Mouse (Mus musculus) spleen, adult 2 months (tissue): ENCODE data around the gene Taf15. TPM values are rescaled to one million over a fixed set of nuclear protein-coding genes. Genes with fewer than 3 reads are reported as not detected.

ENCODE experiments used
- DNase-seq, 2 experiments: peaks; one replicate each; pipeline versions ENCODE4 v3.0.0 to v3.0.0-alpha.2; 2012 to 2021; ENCODE audit warnings: low spot score in 2 of 2, low read depth in 1 of 2
- H3K27ac ChIP-seq: fragments of 200-500 bp; 2 replicates; pipeline ENCODE4 v1.5.1; 2012; ENCODE audit warnings: low read length, inconsistent platforms; ENCODE audit not compliant: insufficient read depth
- H3K27me3 ChIP-seq: fragments of 200-500 bp; 2 replicates; pipeline ENCODE4 v1.6.1; 2012; ENCODE audit warnings: mild to moderate bottlenecking, moderate library complexity, low read length, inconsistent platforms; ENCODE audit not compliant: control insufficient read depth, insufficient read depth
- H3K36me3 ChIP-seq: fragments of 200-500 bp; 2 replicates; pipeline ENCODE4 v1.6.1; 2012; ENCODE audit warnings: mild to moderate bottlenecking, low read length, inconsistent platforms; ENCODE audit not compliant: control insufficient read depth, insufficient read depth
- H3K4me1 ChIP-seq: fragments of 200-500 bp; 2 replicates; pipeline ENCODE4 v1.6.1; 2011; ENCODE audit warnings: inconsistent platforms; ENCODE audit not compliant: control insufficient read depth, insufficient read depth, insufficient read length
- H3K4me3 ChIP-seq: fragments of 200-500 bp; 2 replicates; pipeline ENCODE4 v1.5.1; 2011; ENCODE audit warnings: mild to moderate bottlenecking, inconsistent platforms; ENCODE audit not compliant: insufficient read depth, insufficient read length; ENCODE audit errors: extremely low read depth
- CTCF ChIP-seq: fragments of 200-500 bp; IDR thresholded peaks from 2 replicates; pipeline ENCODE4 v1.5.1; 2011; ENCODE audit warnings: mild to moderate bottlenecking, inconsistent platforms; ENCODE audit not compliant: insufficient read depth, insufficient read length, insufficient replicate concordance; ENCODE audit errors: extremely low read depth
- POLR2A ChIP-seq: fragments of 200-500 bp; IDR thresholded peaks from 2 replicates; pipeline ENCODE4 v1.6.1; 2011; ENCODE audit warnings: low read depth, low read length, inconsistent platforms
- WGBS: fragments of 180-500 bp; shearing (Covaris S2); methylation state at CpG from one replicate; pipeline ENCODE4 v1.1.7; 2018; 5-methylcytosine and 5-hydroxymethylcytosine counted together
- polyA plus RNA-seq: library from polyadenylated mRNA; depleted of rRNA; stranded (reverse); fragments of >200 nt; gene quantifications from 2 replicates; pipeline ENCODE4 v1.2.3, GENCODE M21; 2012; rRNA removed

The Taf15 gene
- 8.9 and 11.0 TPM in 2 replicates for polyA plus RNA-seq

DNA sequence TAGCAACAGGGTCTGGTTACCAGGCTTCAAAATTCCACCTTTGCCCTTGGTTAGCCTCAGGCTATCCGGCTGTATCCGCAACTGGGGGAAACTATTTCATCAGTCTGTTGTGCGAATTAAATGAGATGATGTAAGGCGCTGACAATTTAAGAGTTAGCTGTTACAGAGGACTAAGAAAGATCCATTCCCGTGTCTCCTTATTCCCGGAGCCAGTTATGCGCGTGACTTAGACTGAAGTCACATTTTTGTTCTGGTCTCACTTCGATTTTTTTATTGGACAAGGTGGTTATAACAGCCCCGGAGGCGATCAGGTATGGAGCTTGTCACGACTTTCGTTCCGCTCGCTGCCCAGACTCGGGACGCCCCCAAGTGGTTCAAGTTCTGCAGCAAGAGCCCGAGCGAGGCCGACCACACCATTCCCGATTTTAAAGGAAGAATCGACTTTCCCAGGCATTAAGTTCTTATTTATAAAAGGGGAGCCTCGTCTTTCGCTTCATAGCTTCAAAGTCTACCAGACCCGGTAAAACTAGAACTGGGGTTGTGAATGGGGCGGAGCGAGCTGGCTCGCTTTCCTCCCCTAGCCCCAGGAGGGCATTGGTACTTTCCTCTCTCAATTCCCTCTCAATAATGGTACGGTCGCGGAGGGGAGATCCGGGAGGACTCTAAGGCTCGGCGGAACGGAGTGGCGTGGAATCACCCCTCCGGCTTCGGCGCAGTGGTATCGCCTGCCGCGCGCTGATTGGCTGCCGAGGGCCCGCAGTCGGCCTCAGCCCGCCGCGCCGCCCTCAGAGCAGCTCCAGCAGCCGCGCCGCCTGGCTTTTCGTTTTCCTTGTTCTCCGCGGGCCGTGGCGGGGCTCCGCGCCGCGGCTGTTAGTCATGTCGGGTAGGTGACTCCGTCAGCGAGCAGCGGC, at the start of gene Taf15:
Gene Taf15, plus strand, starts transcription at position 763 of the 911 bp plus-strand sequence.
- Histone ChIP-seq H3K27ac (peak within 1 kb of the TSS; percentile 97), H3K4me3 (peak within 1 kb of the TSS; percentile 98), H3K27me3 (no peaks in the 10 kb centered on the region), H3K4me1 (peaks cover 5% of the 10 kb centered on the region; the same call in 1 of the 2 replicates), H3K36me3 (no peaks in the 10 kb centered on the region)
- WGBS: 2% methylated on average over 66 of the region's 66 CpGs
- peak; percentile 41; the same call in 1 of the 2 replicates for TF ChIP-seq CTCF
- TF ChIP-seq POLR2A: peak; percentile 65
- peak; percentile 99 for DNase-seq

DNA sequence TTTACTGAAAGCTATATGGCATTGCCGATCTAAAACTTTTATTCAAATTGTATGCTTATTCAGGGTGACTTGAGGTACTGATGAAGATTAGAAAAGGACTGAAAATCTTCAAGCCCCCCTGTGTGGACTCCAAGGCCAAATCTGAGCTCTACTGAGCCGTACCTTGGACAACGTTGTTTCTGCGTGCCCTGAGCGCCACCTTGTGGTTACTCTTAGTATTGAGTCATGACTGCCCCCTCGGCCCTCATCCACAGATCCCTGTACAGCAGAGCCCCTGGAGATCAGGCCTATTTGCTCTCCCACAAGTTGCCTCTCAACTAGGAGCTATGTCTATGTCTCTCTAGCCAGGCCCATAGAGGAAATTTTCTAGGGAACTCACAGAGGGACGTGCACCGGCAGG, 48.2 kb upstream of the Taf15 start:
- TF ChIP-seq CTCF (peak; percentile 83; the same call in 1 of the 2 replicates), POLR2A (no peak)
- Histone ChIP-seq H3K27me3 (peaks cover 5% of the 10 kb centered on the region), H3K36me3 (no peaks in the 10 kb centered on the region), H3K27ac (no peak overlapping the region), H3K4me3 (no peak overlapping the region), H3K4me1 (peaks cover 3% of the 10 kb centered on the region; the same call in 1 of the 2 replicates)
- WGBS: 14% methylated on average over 8 of the region's 8 CpGs
- DNase-seq: peak; percentile 35 to 58

DNA sequence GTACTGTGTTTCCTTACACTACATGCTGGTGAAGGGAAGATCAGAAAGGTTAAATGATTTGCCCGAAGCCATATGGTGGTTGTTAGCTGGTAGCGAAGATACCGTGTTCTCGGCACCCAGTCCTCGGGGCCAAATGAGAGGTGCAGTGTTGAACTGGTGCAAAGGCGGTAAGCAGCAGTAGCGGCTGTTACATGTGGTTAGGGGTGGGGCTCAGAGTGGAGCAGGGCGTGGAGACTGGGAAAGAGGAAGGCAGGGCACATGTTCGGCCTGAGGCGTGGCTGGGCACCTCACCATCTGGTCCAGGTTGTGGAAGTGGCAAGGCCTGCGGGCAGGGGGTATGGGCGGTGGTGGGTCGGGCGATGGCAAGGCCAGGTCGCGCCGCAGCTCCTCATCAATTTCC, 45.9 kb upstream of the Taf15 start:
- H3K36me3 ChIP-seq: no peaks in the 10 kb centered on the region
- DNase-seq: no peak
- H3K4me3 ChIP-seq: no peak overlapping the region
- WGBS: 3% methylated on average over 17 of the region's 17 CpGs
- peaks cover 8% of the 10 kb centered on the region for H3K27me3 ChIP-seq
- no peak overlapping the region for H3K27ac ChIP-seq
- H3K4me1 ChIP-seq: peaks cover 3% of the 10 kb centered on the region; the same call in 1 of the 2 replicates
- TF ChIP-seq POLR2A (no peak), CTCF (no peak)

DNA sequence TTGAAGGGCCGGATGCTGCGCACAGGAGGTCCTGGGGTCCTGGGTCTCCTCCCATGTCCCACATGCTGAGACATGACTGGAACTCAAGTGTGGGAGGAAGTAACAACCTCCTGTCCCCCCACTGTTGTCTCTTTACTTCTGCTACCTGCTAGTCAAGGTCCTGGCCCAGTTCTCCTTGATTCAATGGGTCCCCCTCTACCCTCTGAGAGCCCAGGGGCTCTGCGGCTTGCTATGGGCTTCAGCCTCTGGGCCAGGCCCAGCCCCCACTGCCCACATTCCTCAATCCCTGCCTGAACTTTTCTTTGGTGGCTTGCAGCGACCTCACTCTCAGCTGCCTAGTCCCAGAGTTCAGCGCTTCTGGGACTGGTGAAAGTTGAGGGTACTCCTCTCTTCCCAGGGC, 43.5 kb upstream of the Taf15 start, which contains the start of gene Gas2l2:
Gene Gas2l2, minus strand, starts transcription at position 101 of the 400 bp plus-strand sequence.
- no peaks in the 10 kb centered on the region for H3K36me3 ChIP-seq
- peaks cover 3% of the 10 kb centered on the region; the same call in 1 of the 2 replicates for H3K4me1 ChIP-seq
- no peak within 1 kb of the TSS for H3K4me3 ChIP-seq
- TF ChIP-seq POLR2A: no peak
- TF ChIP-seq CTCF: no peak
- DNase-seq: no peak
- H3K27ac ChIP-seq: no peak within 1 kb of the TSS
- H3K27me3 ChIP-seq: peaks cover 8% of the 10 kb centered on the region
- WGBS: 83% methylated on average over 5 of the region's 5 CpGs

DNA sequence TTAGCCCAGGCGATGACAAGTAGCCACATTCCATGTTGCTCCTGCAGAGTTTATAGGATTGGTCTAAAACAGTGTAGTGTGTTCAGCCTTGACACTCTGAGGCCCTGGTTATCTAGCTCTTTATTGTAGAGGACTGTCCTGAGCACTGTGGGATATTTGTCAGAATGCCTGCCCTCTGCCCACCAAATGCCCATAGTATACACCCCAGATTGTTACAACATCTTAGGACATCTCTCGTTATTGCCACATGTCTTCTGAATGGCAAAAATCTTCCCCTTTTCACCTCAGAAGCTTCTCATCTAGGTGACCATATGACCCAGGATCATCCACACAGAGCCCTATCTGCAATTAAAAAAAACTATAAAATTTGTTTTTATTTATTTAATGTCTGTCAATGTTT, 40.4 kb upstream of the Taf15 start:
- no peak for DNase-seq
- Histone ChIP-seq H3K27ac (no peak overlapping the region), H3K4me3 (no peak overlapping the region), H3K4me1 (no peaks in the 10 kb centered on the region), H3K27me3 (peaks cover 6% of the 10 kb centered on the region; the same call in 1 of the 2 replicates), H3K36me3 (no peaks in the 10 kb centered on the region)
- WGBS: 85% methylated on average over 2 of the region's 2 CpGs
- TF ChIP-seq POLR2A (no peak), CTCF (no peak)

DNA sequence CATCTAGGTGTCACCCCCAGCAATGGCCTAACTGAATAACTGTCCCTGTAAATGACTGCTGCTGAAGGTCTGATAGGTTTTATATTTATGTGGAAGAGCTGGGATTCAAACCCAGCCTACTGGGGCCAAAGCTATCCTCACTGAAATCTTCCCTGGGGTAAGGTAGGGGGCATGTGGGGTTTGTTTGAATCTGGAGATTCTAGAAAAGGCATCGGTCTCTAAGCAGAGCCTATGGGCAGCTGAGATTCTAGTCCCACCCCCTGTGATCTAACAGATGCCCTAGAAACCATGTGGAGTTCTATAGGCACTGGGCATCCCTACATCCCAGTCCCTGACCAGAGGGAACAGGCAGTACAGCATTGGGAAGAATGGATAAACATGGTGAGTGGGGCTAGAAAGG, 35.5 kb upstream of the Taf15 start, which contains the start of gene 1700020L24Rik:
Gene 1700020L24Rik, plus strand, starts transcription at position 301 of the 400 bp plus-strand sequence.
- Histone ChIP-seq H3K27ac (no peak within 1 kb of the TSS), H3K27me3 (no peaks in the 10 kb centered on the region), H3K4me1 (no peaks in the 10 kb centered on the region), H3K4me3 (no peak within 1 kb of the TSS), H3K36me3 (no peaks in the 10 kb centered on the region)
- DNase-seq: no peak
- TF ChIP-seq CTCF: no peak
- TF ChIP-seq POLR2A: no peak
- WGBS: 92% methylated on average over 1 of the region's 1 CpGs

DNA sequence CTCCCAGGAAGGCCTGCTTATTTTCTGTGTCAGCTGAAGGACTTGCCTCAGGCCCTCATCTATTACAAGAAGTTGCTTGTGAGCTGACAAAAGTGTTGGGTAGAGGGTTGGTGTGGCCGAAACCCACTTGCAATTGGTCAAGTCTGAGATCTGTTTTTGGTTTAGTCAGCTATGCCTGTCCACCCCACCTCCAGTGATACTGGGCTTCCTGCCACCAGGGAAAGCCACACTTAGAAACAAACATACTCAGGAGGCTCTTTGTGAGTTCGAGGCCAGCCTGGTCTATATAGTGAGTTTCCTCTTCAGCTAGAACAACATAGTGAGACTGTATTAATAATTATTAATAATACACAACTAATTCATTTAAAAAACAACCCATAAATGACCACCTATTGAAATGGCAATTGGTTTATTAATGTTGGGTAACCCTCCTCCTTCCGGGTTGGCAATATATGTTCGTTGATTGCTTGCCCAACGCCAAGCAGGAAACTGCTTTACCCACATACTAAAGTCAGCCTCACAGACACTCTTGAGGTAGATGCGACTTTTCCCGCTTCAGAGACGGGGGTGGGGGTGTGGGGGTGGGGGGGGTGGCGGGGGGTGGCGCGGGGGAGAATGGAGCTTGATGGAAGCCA, 33.3 kb upstream of the Taf15 start:
- no peak for DNase-seq
- 0 out of 2 replicates have a peak, but pooled peaks cover under 1% of the 10 kb centered on the region for H3K4me1 ChIP-seq
- no peak overlapping the region for H3K27ac ChIP-seq
- no peaks in the 10 kb centered on the region; the same call in 1 of the 2 replicates for H3K27me3 ChIP-seq
- no peaks in the 10 kb centered on the region for H3K36me3 ChIP-seq
- TF ChIP-seq CTCF (no peak), POLR2A (no peak)
- H3K4me3 ChIP-seq: peak overlapping the region; percentile 68; the same call in 1 of the 2 replicates
- WGBS: 18% methylated on average over 11 of the region's 11 CpGs
